Mouse (Mus musculus): ENCODE measurements around the gene Fam78b. TPM values are rescaled to one million over a fixed set of nuclear protein-coding genes. Genes with fewer than 3 reads are reported as not detected.

Fam78b gene
- 0.15 and 0.74 TPM in 2 replicates for polyA plus RNA-seq (2012; rRNA removed; ENCODE audit: low replicate concordance)

DNA sequence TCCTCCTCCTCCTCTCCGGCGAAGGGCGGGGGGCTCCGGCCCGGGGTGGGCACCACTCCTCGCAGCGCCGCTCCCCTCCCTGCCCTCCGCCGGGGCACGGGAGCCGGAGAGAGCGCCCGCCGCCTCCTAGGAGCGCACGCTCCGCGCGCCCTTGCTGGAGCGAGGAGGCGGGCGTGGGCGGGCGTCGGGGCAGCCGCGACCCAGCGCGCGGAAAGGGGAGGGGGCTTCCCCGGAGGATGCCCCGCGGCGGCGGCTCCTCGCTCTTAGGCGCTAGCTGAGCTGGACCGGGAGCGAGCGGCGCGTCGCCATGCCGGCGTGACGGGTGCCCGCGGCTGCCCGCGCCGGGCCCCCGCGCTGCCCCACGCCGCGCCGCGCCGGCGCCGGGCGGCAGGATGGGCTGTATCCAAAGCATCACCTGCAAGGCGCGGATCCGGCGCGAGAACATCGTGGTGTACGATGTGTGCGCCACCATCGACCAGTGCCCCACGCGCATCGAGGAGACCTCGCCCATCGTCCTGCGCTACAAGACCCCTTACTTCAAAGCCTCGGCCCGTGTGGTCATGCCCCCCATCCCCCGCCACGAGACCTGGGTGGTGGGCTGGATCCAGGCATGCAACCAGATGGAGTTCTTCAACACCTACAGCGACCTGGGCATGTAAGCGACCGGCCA, at the start of gene Fam78b:
Gene Fam78b, plus strand, starts transcription at position 244 of the 670 bp plus-strand sequence.

